Mouse (Mus musculus) intestine, embryonic 15.5 days (tissue): ENCODE measurements at regions not wholly inside any gene's neighbourhood (a gene's known extent, or its start where the extent isn't known, plus 50 kb on each side); places are given as distances from the start of the nearest gene placed in this dataset.

Source experiments
- ATAC-seq: fragments of 200-750 bp; cut with Nextera tagmentation; 2 replicates; pipeline ENCODE4 v1.8.0; 2017; ENCODE audit warnings: moderate TSS enrichment, moderate library complexity
- H3K27ac ChIP-seq: fragments of 300-500 bp; sonication (generic); 2 replicates; pipeline ENCODE4 v1.5.1; 2015; ENCODE audit warnings: mild to moderate bottlenecking, inconsistent platforms
- H3K27me3 ChIP-seq: fragments of 300-500 bp; sonication (generic); replicated peaks from 2 replicates; pipeline ENCODE4 v1.6.1; 2015; ENCODE audit warnings: inconsistent platforms
- H3K36me3 ChIP-seq: fragments of 300-500 bp; sonication (generic); 2 replicates; pipeline ENCODE4 v1.6.1; 2015; ENCODE audit warnings: inconsistent platforms
- H3K4me1 ChIP-seq: fragments of 300-500 bp; sonication (generic); replicated peaks from 2 replicates; pipeline ENCODE4 v1.6.1; 2015; ENCODE audit warnings: inconsistent platforms
- H3K4me2 ChIP-seq: fragments of 300-500 bp; sonication (generic); replicated peaks from 2 replicates; pipeline ENCODE4 v1.6.1; 2015; ENCODE audit warnings: mild to moderate bottlenecking, inconsistent platforms
- H3K4me3 ChIP-seq: fragments of 300-500 bp; sonication (generic); replicated peaks from 2 replicates; pipeline ENCODE4 v1.5.1; 2015; ENCODE audit warnings: inconsistent platforms
- H3K9ac ChIP-seq: fragments of 300-500 bp; sonication (generic); 2 replicates; pipeline ENCODE4 v1.6.1; 2015; ENCODE audit warnings: inconsistent platforms
- H3K9me3 ChIP-seq: fragments of 300-500 bp; sonication (generic); 2 replicates; pipeline ENCODE4 v1.6.1; 2016; ENCODE audit warnings: inconsistent platforms
- WGBS: fragments of 180-500 bp; shearing (Covaris S2); methylation state at CpG from one replicate; pipeline ENCODE4 v1.1.7; 2015; 5-methylcytosine and 5-hydroxymethylcytosine counted together

DNA sequence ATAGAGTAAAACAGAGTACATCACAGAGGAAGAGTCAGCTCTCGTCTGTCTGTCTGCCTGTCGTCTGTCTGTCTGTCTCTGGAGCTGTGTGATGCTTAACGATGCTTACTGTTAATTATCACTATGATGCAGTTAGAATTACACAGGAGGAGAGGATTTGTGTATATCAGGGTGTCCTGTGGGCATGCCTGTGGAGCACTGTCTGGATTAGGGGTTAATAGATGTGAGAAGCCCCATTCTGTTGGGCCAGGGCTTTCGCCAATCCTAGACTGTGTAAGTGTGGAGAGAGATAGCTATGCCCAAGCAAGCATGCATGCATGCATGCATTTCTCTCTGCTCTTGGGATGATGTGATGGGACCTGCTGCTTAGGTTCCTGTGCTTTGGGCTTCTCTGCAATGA lies 218.0 kb upstream of the Nr5a2 start:
- Histone ChIP-seq H3K36me3 (no peaks in the 10 kb centered on the region), H3K27me3 (no peaks in the 10 kb centered on the region), H3K4me3 (no peak overlapping the region), H3K9ac (no peak overlapping the region), H3K9me3 (no peaks in the 10 kb centered on the region), H3K27ac (no peak overlapping the region), H3K4me1 (no peaks in the 10 kb centered on the region), H3K4me2 (no peak overlapping the region)
- no peak for ATAC-seq
- WGBS, result 90% methylated on average over 4 of the region's 4 CpGs

DNA sequence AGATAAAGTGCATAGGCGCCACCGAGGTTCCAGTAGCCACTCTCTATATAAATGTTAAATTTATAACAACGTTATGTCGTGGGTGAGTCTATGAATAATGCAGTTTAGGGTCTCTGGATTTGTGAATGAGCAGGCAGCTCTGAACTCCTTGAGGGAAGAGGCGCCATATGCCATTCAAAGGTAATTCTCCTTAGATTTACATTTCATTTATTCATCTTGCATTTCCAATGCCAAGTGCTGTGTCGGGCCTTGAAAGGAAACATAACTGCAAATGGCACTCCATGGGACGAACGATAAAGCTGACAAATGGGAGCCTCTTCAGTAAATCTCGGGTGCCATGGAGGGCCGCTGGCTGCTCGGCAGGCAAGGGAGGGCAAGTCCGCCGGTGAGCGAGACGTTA lies 216.4 kb upstream of the Nr5a2 start:
- H3K4me2 ChIP-seq, result no peak overlapping the region
- H3K4me3 ChIP-seq, result no peak overlapping the region
- WGBS, result 72% methylated on average over 15 of the region's 15 CpGs
- H3K9ac ChIP-seq, result no peak overlapping the region
- H3K27me3 ChIP-seq, result no peaks in the 10 kb centered on the region
- no peaks in the 10 kb centered on the region for H3K4me1 ChIP-seq
- no peak for ATAC-seq
- no peaks in the 10 kb centered on the region for H3K36me3 ChIP-seq
- no peak overlapping the region for H3K27ac ChIP-seq
- H3K9me3 ChIP-seq, result no peaks in the 10 kb centered on the region

GRCm38 (mm10) chr1:137174081-137174480 lies 213.8 kb upstream of the Nr5a2 start:
- Histone ChIP-seq H3K4me1 (no peaks in the 10 kb centered on the region), H3K27ac (no peak overlapping the region), H3K4me2 (no peak overlapping the region), H3K27me3 (no peaks in the 10 kb centered on the region), H3K9me3 (no peaks in the 10 kb centered on the region), H3K9ac (no peak overlapping the region), H3K36me3 (no peaks in the 10 kb centered on the region), H3K4me3 (no peak overlapping the region)
- 74% methylated on average over 5 of the region's 5 CpGs for WGBS
- ATAC-seq, result no peak

DNA sequence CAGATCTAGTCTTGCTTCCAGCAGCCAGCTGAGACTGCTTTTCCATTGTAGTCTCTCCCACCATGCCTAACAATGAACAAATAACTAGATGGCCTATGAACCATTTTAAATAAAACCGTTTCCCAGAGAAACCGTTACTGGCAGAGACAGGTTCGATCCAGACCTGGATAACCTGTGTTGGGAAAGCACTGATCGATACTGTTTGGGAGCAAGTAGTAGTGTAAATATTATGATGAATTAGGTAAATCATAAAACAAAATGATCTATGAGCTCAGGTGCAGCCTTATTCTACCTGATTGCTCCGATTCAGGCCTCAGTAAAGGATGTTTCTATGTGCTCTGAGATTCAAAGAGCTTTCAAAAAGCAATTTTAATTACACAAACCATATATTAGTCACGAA lies 211.9 kb upstream of the Nr5a2 start:
- 60% methylated on average over 6 of the region's 6 CpGs for WGBS
- H3K9me3 ChIP-seq, result no peaks in the 10 kb centered on the region
- no peaks in the 10 kb centered on the region for H3K4me1 ChIP-seq
- no peaks in the 10 kb centered on the region for H3K27me3 ChIP-seq
- no peak overlapping the region for H3K27ac ChIP-seq
- H3K36me3 ChIP-seq, result no peaks in the 10 kb centered on the region
- no peak overlapping the region for H3K4me2 ChIP-seq
- ATAC-seq, result no peak
- H3K4me3 ChIP-seq, result no peak overlapping the region
- H3K9ac ChIP-seq, result no peak overlapping the region

DNA sequence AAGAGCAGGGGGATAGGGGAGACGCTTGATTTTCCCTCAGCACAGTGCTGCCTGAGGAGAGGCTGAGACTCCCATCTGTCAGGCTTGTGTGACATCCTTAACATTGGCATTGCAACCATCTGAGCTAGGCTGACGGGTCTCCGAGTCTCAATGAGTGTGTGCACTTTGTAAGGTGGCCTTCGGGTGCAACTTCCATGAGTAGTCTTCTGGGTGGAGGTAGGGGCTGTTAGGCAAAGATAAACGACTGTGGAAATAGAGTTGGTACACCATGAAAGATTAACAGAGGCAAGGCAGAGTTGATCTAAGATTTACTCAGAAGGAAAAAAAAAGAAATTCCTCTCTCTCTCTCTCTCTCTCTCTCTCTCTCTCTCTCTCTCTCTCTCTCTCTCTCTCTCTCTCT lies 211.2 kb upstream of the Nr5a2 start:
- no peaks in the 10 kb centered on the region for H3K4me1 ChIP-seq
- WGBS, result 55% methylated on average over 5 of the region's 5 CpGs
- ATAC-seq, result no peak

DNA sequence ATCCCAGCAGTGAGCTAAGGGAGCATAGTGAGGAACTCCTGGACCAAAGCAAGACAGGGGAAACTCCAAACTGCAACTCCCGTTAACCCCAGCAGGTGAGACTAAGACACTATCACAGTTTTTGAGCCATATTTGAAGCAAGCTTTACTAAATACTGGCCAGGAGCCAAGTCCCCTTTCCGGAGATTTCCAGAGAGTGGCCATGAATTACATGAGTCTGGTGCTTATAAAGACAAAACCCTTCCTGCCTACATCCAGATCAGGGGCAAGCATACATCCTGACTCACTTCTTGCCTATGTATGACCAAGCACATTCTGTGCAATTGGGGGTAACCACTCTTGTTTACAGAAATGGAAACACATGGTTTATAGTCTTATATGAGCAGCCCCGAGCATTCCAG lies 187.6 kb upstream of the Nr5a2 start:
- no peaks in the 10 kb centered on the region for H3K9me3 ChIP-seq
- H3K36me3 ChIP-seq, result no peaks in the 10 kb centered on the region
- no peaks in the 10 kb centered on the region for H3K27me3 ChIP-seq
- peak; percentile 62 for ATAC-seq
- H3K9ac ChIP-seq, result no peak overlapping the region
- H3K4me1 ChIP-seq, result 0 out of 2 replicates have a peak, but pooled peaks cover 6% of the 10 kb centered on the region
- H3K4me3 ChIP-seq, result no peak overlapping the region
- H3K4me2 ChIP-seq, result no peak overlapping the region
- WGBS, result 27% methylated on average over 3 of the region's 3 CpGs
- H3K27ac ChIP-seq, result no peak overlapping the region

More for the DNA sequence above, 211.2 kb upstream of the Nr5a2 start:
- no peak overlapping the region for H3K4me2 ChIP-seq
- no peak overlapping the region for H3K9ac ChIP-seq
- no peak overlapping the region for H3K27ac ChIP-seq
- H3K27me3 ChIP-seq, result no peaks in the 10 kb centered on the region
- H3K4me3 ChIP-seq, result no peak overlapping the region
- no peaks in the 10 kb centered on the region for H3K9me3 ChIP-seq
- no peaks in the 10 kb centered on the region for H3K36me3 ChIP-seq

GRCm38 (mm10) chr1:137141879-137142570 lies 181.8 kb upstream of the Nr5a2 start:
- 22% methylated on average over 13 of the region's 13 CpGs for WGBS
- Histone ChIP-seq H3K4me3 (no peak overlapping the region), H3K9me3 (no peaks in the 10 kb centered on the region), H3K36me3 (no peaks in the 10 kb centered on the region), H3K27ac (peak overlapping the region; percentile 64; the same call in 1 of the 2 replicates), H3K9ac (no peak overlapping the region), H3K27me3 (no peaks in the 10 kb centered on the region), H3K4me2 (peak overlapping the region; percentile 34), H3K4me1 (0 out of 2 replicates have a peak, but pooled peaks cover 6% of the 10 kb centered on the region)
- ATAC-seq, result peak; percentile 93

DNA sequence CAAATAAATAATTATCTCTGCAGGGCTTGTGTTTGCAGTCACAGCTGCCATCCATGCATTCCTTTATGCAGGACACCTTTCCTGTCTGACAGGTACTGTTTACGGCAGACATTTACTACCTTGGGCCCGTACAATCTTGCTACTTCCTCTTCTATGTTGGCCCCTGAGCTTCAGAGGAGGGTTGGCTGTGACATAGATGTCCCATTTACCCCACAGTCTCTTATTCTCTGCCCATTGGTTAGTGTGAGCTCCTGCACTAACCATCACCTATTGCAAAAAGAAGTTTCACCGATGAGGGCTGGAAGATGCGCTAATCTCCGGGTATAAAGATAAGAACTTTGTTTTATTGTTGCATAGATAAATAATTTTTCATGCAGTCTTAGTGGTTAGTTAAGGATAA lies 181.1 kb upstream of the Nr5a2 start:
- peak; percentile 90 for ATAC-seq
- H3K9ac ChIP-seq, result no peak overlapping the region
- no peaks in the 10 kb centered on the region for H3K9me3 ChIP-seq
- H3K36me3 ChIP-seq, result no peaks in the 10 kb centered on the region
- 45% methylated on average over 5 of the region's 5 CpGs for WGBS
- no peaks in the 10 kb centered on the region for H3K27me3 ChIP-seq
- H3K4me2 ChIP-seq, result 0 out of 2 replicates have a peak overlapping the region, but pooled peaks have one; percentile 14
- 0 out of 2 replicates have a peak, but pooled peaks cover 6% of the 10 kb centered on the region for H3K4me1 ChIP-seq
- H3K27ac ChIP-seq, result peak overlapping the region; percentile 44; the same call in 1 of the 2 replicates
- no peak overlapping the region for H3K4me3 ChIP-seq

DNA sequence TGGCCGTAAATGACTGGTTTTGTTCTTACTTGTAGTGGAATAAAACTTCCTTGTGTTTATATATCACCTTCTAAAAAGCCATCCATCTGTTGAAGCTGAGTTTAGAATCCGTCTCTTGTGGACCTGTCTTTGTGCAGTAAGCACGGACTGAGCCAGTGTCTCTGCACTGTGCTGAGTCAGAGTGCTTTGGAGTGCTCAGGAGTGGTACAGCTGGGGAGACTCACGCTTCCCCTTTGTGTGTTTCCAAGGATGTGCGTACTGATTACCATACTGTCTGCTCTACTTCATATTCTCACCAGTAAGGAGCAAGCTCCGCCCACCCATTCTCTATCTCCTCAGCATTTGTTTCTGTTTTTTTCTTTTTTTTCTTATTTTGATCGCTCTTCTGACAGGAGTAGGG lies 175.9 kb upstream of the Nr5a2 start:
- WGBS, result 59% methylated on average over 7 of the region's 7 CpGs
- Histone ChIP-seq H3K9me3 (no peaks in the 10 kb centered on the region), H3K36me3 (no peaks in the 10 kb centered on the region), H3K9ac (no peak overlapping the region), H3K4me2 (no peak overlapping the region), H3K27me3 (no peaks in the 10 kb centered on the region), H3K4me1 (0 out of 2 replicates have a peak, but pooled peaks cover 2% of the 10 kb centered on the region), H3K4me3 (no peak overlapping the region), H3K27ac (no peak overlapping the region)
- no peak for ATAC-seq

GRCm38 (mm10) chr1:137133734-137134133 lies 173.5 kb upstream of the Nr5a2 start:
- no peaks in the 10 kb centered on the region for H3K4me1 ChIP-seq
- H3K9me3 ChIP-seq, result no peaks in the 10 kb centered on the region
- ATAC-seq, result no peak
- H3K4me2 ChIP-seq, result no peak overlapping the region
- no peaks in the 10 kb centered on the region for H3K36me3 ChIP-seq
- no peak overlapping the region for H3K9ac ChIP-seq
- 29% methylated on average over 7 of the region's 7 CpGs for WGBS
- H3K27me3 ChIP-seq, result no peaks in the 10 kb centered on the region
- no peak overlapping the region for H3K27ac ChIP-seq
- H3K4me3 ChIP-seq, result no peak overlapping the region

GRCm38 (mm10) chr1:137130264-137130663 lies 170.0 kb upstream of the Nr5a2 start:
- WGBS, result 71% methylated on average over 3 of the region's 3 CpGs
- Histone ChIP-seq H3K27me3 (no peaks in the 10 kb centered on the region), H3K4me1 (no peaks in the 10 kb centered on the region), H3K27ac (no peak overlapping the region), H3K4me3 (no peak overlapping the region), H3K9ac (no peak overlapping the region), H3K9me3 (no peaks in the 10 kb centered on the region), H3K36me3 (no peaks in the 10 kb centered on the region), H3K4me2 (no peak overlapping the region)
- ATAC-seq, result no peak

DNA sequence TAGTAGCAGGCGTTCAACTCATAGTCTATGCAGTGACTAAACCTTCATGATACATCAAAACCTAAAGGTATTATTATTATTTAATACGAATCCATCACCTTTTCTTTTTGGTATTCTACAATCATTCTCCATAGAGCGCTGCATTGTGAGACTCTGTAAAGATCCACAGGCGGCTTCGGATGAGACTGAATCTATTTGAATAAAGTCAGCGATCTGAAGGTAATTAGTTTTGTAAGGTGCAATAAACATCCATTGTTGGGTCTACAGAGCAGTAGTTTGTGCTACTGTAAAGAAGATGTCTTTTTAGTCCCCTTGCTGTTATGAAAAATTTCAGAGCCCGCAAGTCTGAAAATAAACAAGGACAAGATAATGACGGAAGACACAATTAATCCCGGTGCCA lies 168.9 kb upstream of the Nr5a2 start:
- Histone ChIP-seq H3K4me1 (no peaks in the 10 kb centered on the region), H3K9ac (no peak overlapping the region), H3K4me2 (no peak overlapping the region), H3K27me3 (no peaks in the 10 kb centered on the region), H3K36me3 (no peaks in the 10 kb centered on the region), H3K9me3 (no peaks in the 10 kb centered on the region), H3K4me3 (no peak overlapping the region), H3K27ac (no peak overlapping the region)
- WGBS, result 84% methylated on average over 9 of the region's 9 CpGs
- ATAC-seq, result no peak

GRCm38 (mm10) chr1:137117866-137118265 lies 157.6 kb upstream of the Nr5a2 start:
- WGBS, result 77% methylated on average over 3 of the region's 3 CpGs
- no peak for ATAC-seq

More at GRCm38 (mm10) chr1:137117866-137118265, 157.6 kb upstream of the Nr5a2 start:
- H3K4me3 ChIP-seq, result no peak overlapping the region
- no peaks in the 10 kb centered on the region for H3K9me3 ChIP-seq
- no peaks in the 10 kb centered on the region for H3K27me3 ChIP-seq
- no peaks in the 10 kb centered on the region for H3K36me3 ChIP-seq
- H3K9ac ChIP-seq, result no peak overlapping the region
- no peak overlapping the region for H3K27ac ChIP-seq
- H3K4me2 ChIP-seq, result no peak overlapping the region
- no peaks in the 10 kb centered on the region for H3K4me1 ChIP-seq
